Mouse (Mus musculus): ENCODE results near the gene Pbx4.

The Pbx4 gene

DNA sequence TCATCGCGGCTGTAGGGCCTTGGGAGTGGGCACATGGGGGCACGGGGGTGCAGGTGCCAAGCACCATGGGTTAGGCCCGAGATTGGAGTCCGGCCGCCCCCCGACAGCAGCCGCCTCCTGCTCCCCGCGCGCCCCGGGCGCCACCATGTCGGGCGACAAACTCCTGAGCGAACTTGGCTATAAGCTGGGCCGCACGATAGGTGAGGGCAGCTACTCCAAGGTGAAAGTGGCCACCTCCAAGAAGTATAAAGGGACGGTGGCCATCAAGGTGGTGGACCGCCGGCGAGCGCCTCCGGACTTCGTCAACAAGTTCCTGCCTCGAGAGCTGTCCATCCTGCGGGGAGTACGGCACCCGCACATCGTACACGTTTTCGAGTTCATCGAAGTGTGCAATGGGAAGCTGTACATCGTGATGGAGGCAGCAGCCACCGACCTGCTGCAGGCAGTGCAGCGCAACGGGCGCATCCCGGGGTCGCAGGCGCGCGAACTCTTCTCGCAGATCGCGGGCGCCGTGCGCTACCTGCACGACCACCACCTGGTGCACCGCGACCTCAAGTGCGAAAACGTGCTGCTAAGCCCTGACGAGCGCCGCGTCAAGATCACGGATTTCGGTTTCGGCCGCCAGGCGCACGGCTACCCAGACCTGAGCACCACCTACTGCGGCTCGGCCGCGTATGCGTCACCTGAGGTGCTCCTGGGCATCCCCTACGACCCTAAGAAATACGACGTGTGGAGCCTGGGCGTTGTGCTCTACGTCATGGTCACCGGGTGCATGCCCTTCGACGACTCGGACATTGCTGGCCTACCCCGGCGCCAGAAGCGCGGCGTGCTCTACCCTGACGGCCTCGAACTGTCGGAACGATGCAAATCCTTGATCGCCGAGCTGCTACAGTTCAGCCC lies 70.1 kb downstream of the Pbx4 start, which contains the start of the genes Tssk6, Ndufa13 and Yjefn3:
Tssk6 (plus strand) TSS at position 22 of the 900 bp plus-strand sequence.
Ndufa13 (minus strand) TSS at position 396 of the 900 bp plus-strand sequence.
Yjefn3 (minus strand) TSS at position 550 of the 900 bp plus-strand sequence.
- DNase-seq, result no peak

DNA sequence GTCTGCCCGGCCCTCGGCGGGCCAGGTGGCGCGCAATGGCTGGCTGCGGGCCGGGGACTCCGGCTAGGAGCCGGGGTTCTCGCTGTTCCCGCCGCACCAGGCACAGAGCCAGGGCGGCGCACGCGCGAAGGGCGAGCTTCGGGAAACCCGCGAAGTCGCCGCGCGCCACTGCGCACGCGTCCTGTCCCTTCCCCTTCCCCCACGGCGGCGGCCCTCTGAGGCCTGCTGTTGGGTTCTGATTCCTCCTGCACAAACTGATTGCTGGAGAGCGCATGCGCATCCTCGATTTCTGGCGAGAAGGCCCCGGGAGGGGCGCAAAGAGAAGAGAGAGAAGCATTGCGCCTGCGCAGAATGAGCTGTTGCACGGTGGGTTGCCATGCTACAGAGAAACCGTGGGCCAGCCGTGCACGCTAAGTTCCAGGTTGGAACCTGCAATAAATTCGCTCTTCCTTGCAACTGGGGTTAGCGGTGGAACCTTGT lies 70.8 kb downstream of the Pbx4 start:
- peak; percentile 98 for DNase-seq

- DNase-seq, result no peak
Measured at GRCm38 (mm10) chr8:69904096-69904495, 71.8 kb downstream of the Pbx4 start.

DNA sequence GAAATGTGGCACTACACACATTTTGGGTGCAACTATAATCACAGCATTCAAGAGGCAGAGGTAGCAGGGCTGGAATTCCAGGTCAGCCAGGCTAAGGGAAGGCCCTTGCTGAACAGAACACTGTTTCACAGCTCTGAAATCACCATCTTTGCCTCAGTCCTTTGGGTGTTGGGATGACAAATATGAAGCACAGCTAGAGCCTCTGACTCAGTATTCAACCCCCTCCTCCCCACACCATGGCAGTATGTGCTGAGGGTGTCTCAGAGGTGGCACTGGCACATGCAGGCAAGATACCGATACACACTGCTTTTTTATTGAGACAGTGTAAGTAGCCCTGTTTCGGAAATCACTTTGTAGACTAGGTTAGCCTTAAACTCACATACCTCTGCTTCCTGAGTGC lies 74.0 kb downstream of the Pbx4 start:
- no peak for DNase-seq

DNA sequence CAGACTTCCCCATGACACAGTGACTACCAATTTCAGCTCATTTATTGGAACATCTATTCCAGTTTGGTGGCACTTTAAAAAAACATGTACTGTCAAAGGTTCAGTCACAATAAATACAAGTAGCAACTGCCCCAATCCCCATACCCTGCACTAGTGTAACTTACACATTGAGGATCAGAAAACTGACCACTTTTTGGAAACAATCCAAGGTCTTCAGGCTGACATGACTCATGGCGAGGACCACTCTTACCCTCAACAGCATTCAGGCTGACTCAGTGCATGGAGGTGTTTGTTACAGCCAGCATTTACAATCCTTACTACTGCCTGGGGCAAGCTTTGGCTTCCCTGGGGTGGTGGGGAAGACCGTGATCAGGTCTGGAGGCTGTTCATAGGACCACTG lies 74.8 kb downstream of the Pbx4 start:
- no peak for DNase-seq

GRCm38 (mm10) chr8:69911917-69912316 lies 79.6 kb downstream of the Pbx4 start:
- no peak for DNase-seq

DNA sequence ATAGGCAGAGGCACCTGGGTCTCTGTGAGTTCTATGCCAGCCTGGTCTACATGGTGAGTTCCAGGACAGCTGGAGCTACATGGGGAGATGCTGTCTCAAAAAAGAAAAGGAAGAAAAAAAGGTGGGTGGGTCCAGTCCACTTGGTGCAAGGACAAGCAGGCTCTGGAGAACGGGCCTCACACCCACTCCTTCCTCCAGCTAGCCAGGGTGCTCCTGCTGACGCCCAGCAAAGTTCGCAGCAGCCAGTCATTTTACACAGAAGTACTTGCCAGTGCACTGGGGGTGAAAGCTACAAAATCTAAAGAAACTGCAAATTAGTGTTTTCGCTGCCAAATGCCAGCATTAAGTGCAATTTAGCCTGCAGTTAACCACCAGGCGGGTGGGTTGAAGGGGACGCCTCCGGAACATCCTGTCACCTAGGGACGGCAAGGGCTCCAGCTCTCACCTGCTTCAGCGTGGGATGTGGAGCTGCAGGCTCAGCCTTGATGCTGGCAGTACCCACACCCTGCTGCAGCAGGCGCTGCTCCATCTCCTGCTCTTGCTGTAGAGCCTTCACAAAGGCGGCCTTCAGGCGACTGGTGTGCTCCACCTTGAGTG lies 80.3 kb downstream of the Pbx4 start:
- DNase-seq, result no peak

DNA sequence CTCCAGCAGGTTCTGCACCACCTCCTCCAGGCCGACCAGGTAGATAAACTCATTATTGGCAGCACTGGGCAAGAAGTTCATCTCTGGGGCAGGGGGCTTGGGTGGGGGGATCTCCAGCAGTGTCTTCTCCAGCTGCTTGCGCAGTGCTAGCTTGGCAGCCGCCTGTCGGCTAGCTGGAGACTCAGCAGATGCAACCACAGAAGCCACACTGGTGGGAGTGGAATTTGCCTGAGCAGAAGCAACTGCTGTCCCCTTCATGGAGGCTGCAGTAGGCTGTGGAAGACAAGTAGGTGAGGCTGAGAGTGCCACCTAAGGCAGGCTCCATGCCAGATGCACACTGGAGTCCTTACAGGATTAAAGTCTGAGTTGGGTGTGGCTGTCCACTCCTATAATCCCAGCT lies 82.2 kb downstream of the Pbx4 start:
- DNase-seq, result no peak

GRCm38 (mm10) chr8:69915748-69916147 lies 83.5 kb downstream of the Pbx4 start:
- DNase-seq, result no peak

- no peak for DNase-seq
Measured at GRCm38 (mm10) chr8:69918506-69918905, 86.2 kb downstream of the Pbx4 start.

DNA sequence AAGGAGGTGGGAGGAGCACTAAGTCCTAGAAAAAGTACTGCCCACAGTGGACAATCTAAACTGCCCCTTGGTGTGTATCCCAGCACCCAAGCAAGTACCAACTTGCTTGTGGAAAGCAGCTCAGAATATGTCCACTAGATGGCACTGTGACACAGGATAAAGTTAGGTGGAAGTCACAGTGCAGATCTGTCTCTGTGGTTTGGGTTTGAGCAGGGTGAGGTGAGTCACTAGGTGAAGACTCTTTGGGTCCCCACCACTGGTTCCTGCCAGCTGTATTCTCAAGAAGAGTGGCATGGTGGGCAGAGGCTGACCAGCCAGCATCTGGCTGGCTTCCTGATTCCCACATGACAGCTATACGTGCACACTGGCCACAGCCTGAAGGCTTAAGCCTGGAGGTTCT lies 86.7 kb downstream of the Pbx4 start:
- DNase-seq, result peak; percentile 70

GRCm38 (mm10) chr8:69919876-69920662 lies 87.8 kb downstream of the Pbx4 start:
- DNase-seq, result peak; percentile 88

DNA sequence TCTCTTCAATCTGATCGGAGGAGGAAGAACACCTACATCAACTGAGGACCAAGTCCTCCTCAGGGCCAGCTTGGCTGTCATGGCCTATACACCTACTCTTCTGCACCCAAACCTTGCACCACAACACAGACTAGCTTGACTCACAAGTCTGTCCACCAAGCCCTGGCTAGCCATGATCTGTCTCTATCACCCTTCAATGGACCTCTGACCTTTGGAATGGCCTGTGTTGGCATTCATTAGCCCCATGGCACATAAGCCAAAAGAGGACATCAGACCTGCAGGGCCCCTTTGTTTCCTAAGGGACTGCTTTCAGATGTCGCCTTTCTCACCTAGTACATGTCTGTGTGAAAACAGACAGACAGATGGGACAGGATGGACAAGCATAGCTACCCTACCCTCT lies 88.8 kb downstream of the Pbx4 start:
- DNase-seq, result peak; percentile 65

Data from kidney, adult 11 months (tissue).